Mouse (Mus musculus): Measurements from ENCODE around the gene Zic5. TPM values are rescaled to one million over a fixed set of nuclear protein-coding genes. Genes with fewer than 3 reads are reported as not detected.

Zic5 gene
- total RNA-seq, 2 experiments from 2014 or later, result 5.2 to 6.2 TPM

- peak in 1 of 2 experiments; percentile 23 for DNase-seq (ENCODE audit: low spot score in 2 of 2)
Observed at GRCm38 (mm10) chr14:122481181-122481580, 15.7 kb upstream of the Zic5 start.

DNA sequence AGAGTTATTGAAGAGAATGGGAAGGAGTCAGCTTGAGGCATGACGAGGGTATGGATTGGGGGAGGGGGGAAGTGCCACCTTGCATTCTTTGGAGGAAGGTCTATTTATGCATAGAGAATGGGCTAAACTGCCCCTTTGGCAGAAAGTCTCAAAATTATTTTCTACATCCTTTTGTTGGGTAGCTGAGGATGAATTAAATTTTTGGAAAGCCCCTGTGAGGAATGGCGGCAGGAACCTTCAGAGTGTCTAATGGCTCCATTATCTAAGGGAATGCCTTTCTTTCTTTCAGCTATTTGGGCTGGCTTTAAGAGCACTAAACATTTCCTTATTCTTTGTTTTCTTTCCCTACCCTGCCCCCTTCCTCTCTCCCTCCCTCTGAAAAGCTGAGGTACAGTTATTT, 14.9 kb upstream of the Zic5 start:
- no peak for DNase-seq (ENCODE audit: low spot score in 2 of 2)

GRCm38 (mm10) chr14:122479461-122480109, 14.1 kb upstream of the Zic5 start:
- DNase-seq (ENCODE audit: low spot score in 2 of 2), result peak in 1 of 2 experiments; percentile 8

DNA sequence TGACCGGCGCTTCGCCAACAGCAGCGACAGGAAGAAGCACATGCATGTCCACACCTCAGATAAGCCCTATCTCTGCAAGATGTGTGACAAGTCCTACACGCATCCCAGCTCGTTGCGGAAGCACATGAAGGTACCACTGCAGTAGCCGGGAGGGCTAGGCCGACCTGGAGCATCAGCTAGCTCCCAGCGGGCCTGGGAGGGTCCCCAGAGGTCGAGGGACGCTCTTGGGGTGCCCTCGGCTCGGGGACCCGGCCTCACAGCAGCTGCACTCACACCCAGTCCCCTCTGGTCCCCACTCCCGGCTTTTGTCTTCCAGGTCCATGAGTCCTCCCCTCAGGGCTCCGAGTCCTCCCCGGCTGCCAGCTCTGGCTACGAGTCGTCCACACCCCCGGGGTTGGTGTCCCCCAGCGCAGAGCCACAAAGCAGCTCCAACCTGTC, 13.1 kb upstream of the Zic5 start:
- DNase-seq (ENCODE audit: low spot score in 2 of 2), result peak in 1 of 2 experiments; percentile 41

DNA sequence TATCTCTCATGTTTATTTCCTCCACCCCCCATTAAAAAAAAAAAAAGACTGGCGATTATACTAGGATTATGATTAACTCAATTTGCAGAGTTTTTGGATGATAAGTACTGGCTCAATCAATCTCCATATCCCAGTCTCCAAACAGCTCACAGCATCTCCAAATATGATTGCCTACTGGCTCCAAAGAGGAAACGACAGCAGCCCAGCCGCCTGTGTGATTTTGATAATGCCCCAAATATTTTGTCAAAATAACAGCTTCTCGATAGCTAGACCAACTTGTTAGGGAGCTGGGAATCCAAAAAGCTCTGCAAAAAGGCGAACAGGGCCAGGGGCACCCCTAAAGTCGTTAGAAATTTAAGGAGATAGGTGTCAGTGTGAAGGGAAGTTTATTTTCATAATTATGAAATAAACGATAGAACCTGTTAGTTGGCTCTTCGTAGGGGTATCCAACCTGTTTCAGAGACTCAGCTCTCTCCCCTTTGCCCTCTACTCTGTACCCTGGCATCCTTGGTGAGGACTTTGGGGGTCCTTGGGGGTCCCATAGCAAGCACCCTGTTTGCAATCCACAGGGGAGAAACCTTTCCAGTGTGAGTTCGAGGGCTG, 12.6 kb upstream of the Zic5 start:
- peak in 1 of 2 experiments; percentile 21 for DNase-seq (ENCODE audit: low spot score in 2 of 2)

DNA sequence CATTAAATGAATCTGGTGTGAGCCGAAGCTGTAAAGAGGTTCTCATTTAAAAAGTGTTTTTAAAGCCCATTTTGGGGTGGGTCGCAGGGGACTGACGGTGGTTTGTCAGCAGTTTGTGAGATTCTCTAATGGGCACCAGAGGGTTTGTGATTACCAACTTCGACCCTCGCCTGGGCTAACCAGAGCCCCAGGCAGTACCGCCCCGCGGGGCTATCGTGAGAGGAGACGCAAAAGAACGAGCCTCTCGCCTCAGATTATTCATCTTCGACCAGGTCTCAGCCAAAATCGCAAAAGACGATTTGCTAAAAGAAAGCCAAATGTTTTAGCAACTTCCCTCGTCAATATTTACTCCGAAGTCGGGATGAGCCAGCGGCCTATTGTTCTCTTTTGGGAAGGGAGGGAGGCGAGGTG, 11.8 kb upstream of the Zic5 start:
- DNase-seq (ENCODE audit: low spot score in 2 of 2), result peak in 1 of 2 experiments; percentile 18

- DNase-seq (ENCODE audit: low spot score in 2 of 2), result no peak
Observed at GRCm38 (mm10) chr14:122476822-122477215, 11.3 kb upstream of the Zic5 start.

DNA sequence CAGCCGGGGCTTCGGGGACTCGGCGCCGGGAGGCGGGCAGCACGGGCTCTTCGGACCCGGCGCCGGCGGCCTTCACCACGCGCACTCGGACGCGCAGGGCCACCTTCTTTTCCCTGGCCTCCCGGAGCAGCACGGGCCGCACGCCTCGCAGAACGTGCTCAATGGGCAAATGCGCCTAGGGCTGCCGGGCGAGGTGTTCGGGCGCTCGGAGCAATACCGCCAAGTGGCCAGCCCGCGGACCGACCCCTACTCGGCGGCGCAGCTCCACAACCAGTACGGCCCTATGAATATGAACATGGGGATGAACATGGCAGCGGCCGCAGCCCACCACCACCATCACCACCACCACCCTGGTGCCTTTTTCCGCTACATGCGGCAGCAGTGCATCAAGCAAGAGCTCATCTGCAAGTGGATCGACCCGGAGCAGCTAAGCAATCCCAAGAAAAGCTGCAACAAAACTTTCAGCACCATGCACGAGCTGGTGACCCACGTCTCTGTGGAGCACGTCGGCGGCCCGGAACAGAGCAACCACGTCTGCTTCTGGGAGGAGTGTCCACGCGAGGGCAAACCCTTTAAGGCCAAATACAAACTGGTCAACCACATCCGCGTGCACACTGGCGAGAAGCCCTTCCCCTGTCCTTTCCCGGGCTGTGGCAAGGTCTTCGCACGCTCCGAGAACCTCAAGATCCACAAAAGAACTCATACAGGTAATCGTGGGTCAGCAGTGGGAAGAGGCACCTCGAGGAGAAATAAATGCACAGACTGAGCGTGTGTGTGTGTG, 10.8 kb upstream of the Zic5 start:
- peak in 1 of 2 experiments; percentile 24 for DNase-seq (ENCODE audit: low spot score in 2 of 2)

DNA sequence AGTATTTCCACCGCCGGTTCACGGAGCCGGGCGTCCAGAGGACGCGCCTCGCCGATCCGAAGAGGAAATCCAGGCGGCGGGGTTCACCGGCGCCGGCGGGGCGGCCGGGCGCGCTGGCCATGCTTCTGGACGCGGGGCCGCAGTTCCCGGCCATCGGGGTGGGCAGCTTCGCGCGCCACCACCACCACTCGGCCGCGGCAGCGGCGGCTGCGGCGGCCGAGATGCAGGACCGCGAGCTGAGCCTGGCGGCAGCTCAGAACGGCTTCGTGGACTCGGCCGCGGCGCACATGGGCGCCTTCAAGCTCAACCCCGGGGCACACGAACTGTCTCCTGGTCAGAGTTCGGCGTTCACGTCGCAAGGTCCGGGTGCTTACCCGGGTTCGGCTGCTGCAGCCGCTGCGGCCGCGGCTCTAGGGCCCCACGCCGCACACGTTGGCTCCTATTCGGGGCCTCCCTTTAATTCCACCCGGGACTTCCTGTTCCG, 10.1 kb upstream of the Zic5 start:
- peak in 1 of 2 experiments; percentile 5 for DNase-seq (ENCODE audit: low spot score in 2 of 2)

- peak in 1 of 2 experiments; percentile 70 for DNase-seq (ENCODE audit: low spot score in 2 of 2)
Observed at GRCm38 (mm10) chr14:122474891-122475556, 9.5 kb upstream of the Zic5 start, which contains the start of gene Zic2. TSS of gene Zic2 (plus strand) at chr14:122475435.

GRCm38 (mm10) chr14:122474041-122474890, 8.8 kb upstream of the Zic5 start:
- peak; percentile 53 to 75 for DNase-seq (ENCODE audit: low spot score in 2 of 2)

- DNase-seq (ENCODE audit: low spot score in 2 of 2), result peak in 1 of 2 experiments; percentile 15
Observed at GRCm38 (mm10) chr14:122473211-122473751, 7.8 kb upstream of the Zic5 start.

DNA sequence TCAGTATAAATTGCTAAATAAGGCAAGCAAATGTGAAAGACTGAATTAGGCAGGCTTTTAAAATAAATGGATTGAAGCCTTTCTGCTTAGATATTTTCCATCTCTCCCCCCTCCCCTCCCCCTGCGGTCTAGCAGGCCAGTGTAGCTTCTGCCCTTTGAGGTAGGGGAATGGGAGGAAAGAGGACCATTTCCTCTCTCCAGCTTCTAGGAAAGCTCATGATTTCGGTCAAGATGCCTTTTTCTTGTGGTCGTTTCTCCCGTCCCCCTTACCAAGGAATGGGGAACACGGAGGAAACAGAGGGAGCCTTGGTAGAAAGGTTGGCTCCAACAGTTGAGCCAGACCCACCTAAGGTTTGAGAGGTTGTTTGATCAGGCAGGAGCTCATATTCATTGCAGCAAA, 7.2 kb upstream of the Zic5 start:
- peak in 1 of 2 experiments; percentile 8 for DNase-seq (ENCODE audit: low spot score in 2 of 2)

- DNase-seq (ENCODE audit: low spot score in 2 of 2), result peak in 1 of 2 experiments; percentile 7
Observed at GRCm38 (mm10) chr14:122472161-122472560, 6.7 kb upstream of the Zic5 start.

DNA sequence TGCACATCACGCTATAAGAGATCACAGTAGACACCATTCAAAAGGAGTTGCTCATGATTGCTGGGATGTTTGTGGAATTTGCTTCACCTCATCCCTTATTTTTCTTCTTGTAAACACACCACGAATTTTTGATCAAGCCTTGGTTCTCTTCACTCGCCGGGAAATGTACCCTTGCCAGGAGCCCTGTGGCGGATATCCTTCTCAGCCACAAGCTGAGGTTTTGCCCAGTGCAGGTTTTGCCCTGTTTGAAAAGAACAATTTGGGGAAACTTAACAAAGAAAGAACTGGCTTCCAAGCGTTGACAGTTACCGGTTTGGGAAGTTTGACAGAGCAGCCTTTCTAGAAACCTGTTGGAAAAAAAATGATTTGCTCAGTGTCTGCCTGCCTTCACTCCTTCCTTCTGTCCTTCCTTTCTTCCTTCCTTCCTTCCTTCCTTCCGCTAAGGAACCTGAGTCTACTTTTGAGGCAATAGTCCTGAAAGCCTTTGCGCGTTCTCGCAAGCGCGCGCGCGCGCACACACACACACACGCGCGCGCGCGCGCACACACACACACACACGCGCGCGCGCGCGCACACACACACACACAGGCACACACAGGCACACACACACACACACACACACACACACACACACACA, 6.1 kb upstream of the Zic5 start:
- peak in 1 of 2 experiments; percentile 4 for DNase-seq (ENCODE audit: low spot score in 2 of 2)

DNA sequence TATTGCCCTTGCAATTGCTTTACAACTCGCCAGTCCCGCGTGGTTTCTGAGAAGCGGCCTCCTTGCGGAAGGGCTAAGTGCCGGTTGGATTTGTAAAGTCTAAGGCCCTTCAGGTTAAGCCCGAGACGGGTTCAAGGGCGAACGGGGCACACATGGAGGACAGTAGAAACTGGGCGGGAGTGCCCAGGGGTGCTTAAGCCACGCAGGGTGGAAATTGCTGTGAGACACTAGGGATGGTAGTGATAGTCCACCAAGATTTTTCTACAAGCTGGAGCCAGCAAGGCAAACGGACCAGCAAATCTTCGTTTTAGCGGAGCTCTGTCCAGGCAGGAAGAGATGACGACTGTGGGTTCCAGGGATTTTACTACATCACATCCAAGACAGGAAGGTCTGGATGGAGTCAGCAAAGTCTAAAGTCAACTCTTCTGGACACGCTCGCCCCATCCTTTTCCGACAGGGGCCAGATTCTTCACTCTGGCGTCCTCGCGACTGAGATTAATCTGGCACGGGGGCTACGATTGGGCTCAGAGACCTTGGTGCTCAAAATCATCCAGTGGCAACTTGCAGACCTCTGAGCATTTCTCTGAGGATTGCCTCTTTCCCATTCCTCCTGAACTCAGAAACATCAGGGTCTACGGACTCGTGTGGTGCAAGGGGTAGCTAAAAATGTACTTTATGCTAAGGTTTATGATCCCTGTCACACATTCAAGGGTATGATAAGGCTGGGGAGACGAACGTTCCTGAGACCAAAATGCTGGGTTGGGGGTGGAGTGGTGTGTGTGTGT, 3.7 kb upstream of the Zic5 start:
- DNase-seq (ENCODE audit: low spot score in 2 of 2), result no peak

DNA sequence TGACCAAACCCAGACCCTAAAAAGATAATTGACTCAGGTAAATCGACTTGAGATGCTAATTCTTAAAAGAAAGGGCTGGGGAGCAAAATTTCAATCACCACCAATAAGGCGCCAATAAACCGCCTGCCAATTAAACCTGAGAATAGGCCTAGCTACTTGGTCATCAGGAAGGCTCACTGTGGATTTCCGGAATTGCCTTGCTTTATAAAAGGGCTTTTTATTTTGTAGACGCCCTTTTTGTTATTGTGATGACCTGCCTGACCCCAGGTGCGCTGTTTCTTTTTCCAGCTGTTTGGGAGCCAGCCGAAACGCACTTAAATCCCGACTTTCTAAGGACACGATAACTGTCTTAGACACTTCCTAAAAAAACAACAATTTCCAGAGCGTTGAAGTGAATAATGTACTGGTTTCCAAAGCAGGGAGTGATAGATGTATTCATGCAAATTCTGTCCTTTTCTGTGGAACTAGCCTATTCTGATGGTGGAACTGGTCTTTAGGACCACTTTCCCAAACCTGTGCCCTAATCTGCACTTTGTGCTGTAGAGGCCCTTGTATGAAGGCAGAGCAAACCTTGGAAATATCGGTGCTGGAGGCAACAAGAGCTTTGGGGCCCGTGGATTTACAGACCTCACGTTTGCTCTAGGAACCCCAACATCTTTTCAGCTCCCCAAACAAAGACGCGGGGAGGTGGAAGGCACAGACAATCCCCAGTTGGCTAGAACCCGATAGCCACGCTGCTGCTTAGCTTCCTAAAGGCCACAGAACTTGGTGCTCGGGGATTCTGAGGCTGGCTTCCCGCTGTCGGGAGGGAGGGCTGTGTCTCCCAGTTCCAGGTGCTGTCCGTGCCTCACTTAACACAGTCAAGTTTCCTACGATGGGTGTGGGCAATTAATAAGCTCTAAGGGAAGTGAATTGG, 2.7 kb upstream of the Zic5 start:
- no peak for DNase-seq (ENCODE audit: low spot score in 2 of 2)
